In genomic region chr11:75558101-75558500, GRCm38 (mm10) we compare ENCODE assay signal across 15 mouse cellular contexts. TPM values are rescaled to one million over a fixed set of nuclear protein-coding genes. Genes with fewer than 3 reads are reported as not detected.
A peak's percentile ranks its signal among the peaks of the same experiment; 100 is the strongest.
DNase-seq lines count a peak whose midpoint lies in the region; ATAC-seq and TF ChIP-seq lines count a peak whose summit lies in the region.
"Had no signal": no experiment of that assay in that cellular context is flagged by ENCODE, and none has a peak within 500 bp of the region (broad histone marks: within the 10 kb centered on the region; RNA-seq: fewer than 3 reads in every experiment).

No protein-coding gene starts in this region.

- no peaks in the 10 kb centered on the region for H3K9me3 ChIP-seq in E14TG2a.4 (ENCODE audit: low read length)
- H3K9me3 ChIP-seq: neural tube, embryonic 13.5 days had no signal

- no peak overlapping the region for H3K27ac ChIP-seq in layer of hippocampus, adult 2 months
- H3K27ac ChIP-seq: limb, embryonic 12.5 days; neural tube, embryonic 13.5 days had no signal

- TF ChIP-seq CTCF in layer of hippocampus, adult 2 months (conservative IDR thresholded peaks at IDR 0.05): peak; percentile 61
- peak; percentile 97 for TF ChIP-seq CTCF in E14TG2a.4 (conservative IDR thresholded peaks at IDR 0.05; ENCODE audit: low read length)

- DNase-seq in layer of hippocampus, adult 2 months (ENCODE audit: low spot score in 2 of 2): no peak
- no peak for DNase-seq in layer of hippocampus, postnatal 10 days (ENCODE audit: low spot score in 2 of 2)
- DNase-seq in B cell, adult 2 months: peak; percentile 69 to 73
- DNase-seq in frontal cortex, postnatal 36 days (ENCODE audit: low spot score in 2 of 2): no peak
- DNase-seq: adrenal gland, postnatal 25 days; gastrocnemius, postnatal 25 days; kidney, postnatal 25 days; right cerebral cortex, postnatal 25 days had no signal

- peaks cover 28% of the 10 kb centered on the region for H3K36me3 ChIP-seq in E14TG2a.4 (ENCODE audit: insufficient read depth, low read length)
- H3K36me3 ChIP-seq: limb, embryonic 12.5 days had no signal

- no peaks in the 10 kb centered on the region for H3K27me3 ChIP-seq in E14TG2a.4 (ENCODE audit: insufficient read depth, low read length)
- H3K27me3 ChIP-seq: limb, embryonic 12.5 days; megakaryocyte, embryonic 14.5 days; neural tube, embryonic 13.5 days had no signal

- H3K4me1 ChIP-seq in E14TG2a.4 (replicated peaks; ENCODE audit: low read depth, low read length): peaks cover 43% of the 10 kb centered on the region

- peak; percentile 52; the same call in 1 of the 2 replicates for ATAC-seq in megakaryocyte, adult 5-6 weeks (ENCODE audit: poor library complexity, severe bottlenecking)
- no peak for ATAC-seq in frontal cortex, adult (ENCODE audit: low TSS enrichment)

- no peak overlapping the region for H3K4me3 ChIP-seq in layer of hippocampus, adult 2 months
- no peak overlapping the region for H3K4me3 ChIP-seq in E14TG2a.4 (replicated peaks; ENCODE audit: low read length)
- H3K4me3 ChIP-seq: limb, embryonic 12.5 days; neural tube, embryonic 13.5 days had no signal

RNA-seq across cellular contexts. Expression of gene Slc43a2, which starts 26.6 kb away (rescaled TPM):
- 10 to 100 TPM; 43.0 to 53.4 TPM for total RNA-seq in layer of hippocampus, adult 2 months (2021)
- total RNA-seq in layer of hippocampus, postnatal 10 days (2021): 10 to 100 TPM; 38.3 to 47.5 TPM
- 30.6 and 32.3 TPM in 2 replicates for total RNA-seq in megakaryocyte, adult 5-6 weeks (2015)
- 32.2 and 33.5 TPM in 2 replicates for total RNA-seq in megakaryocyte, adult 5-6 weeks (2017)

RNA-seq across cellular contexts. Expression of gene Pitpna, which starts 29.8 kb away (rescaled TPM):
- 100 to 1,000 TPM; 269 to 283 TPM for total RNA-seq in layer of hippocampus, adult 2 months (2021)
- total RNA-seq in layer of hippocampus, postnatal 10 days (2021): 100 to 1,000 TPM; 310 to 313 TPM
- total RNA-seq in megakaryocyte, adult 5-6 weeks (2015): 387 and 430 TPM in 2 replicates
- total RNA-seq in megakaryocyte, adult 5-6 weeks (2017): 178 and 226 TPM in 2 replicates

RNA-seq across cellular contexts. Expression of gene Scarf1, which starts 44.8 kb away (rescaled TPM):
- total RNA-seq in layer of hippocampus, adult 2 months (2021): 1 to 10 TPM; 1.3 TPM
- total RNA-seq in layer of hippocampus, postnatal 10 days (2021): 1 to 10 TPM; 3.5 to 3.6 TPM
- total RNA-seq in megakaryocyte, adult 5-6 weeks (2015): 0.41 and 1.1 TPM in 2 replicates
- 0.66 and 0.85 TPM in 2 replicates for total RNA-seq in megakaryocyte, adult 5-6 weeks (2017)

RNA-seq across cellular contexts. Expression of gene Rilp, which starts 48.2 kb away (rescaled TPM):
- total RNA-seq in layer of hippocampus, adult 2 months (2021): 1 to 10 TPM; 1.6 to 1.7 TPM
- 1 to 10 TPM; 3.6 to 4.0 TPM for total RNA-seq in layer of hippocampus, postnatal 10 days (2021)
- total RNA-seq in megakaryocyte, adult 5-6 weeks (2015): 0.98 and 1.2 TPM in 2 replicates
- total RNA-seq in megakaryocyte, adult 5-6 weeks (2017): 0.55 and 1.8 TPM in 2 replicates
- total RNA-seq: hematopoietic stem cell, adult 5-6 weeks had no signal

Comparison
In these comparisons a context has a peak if more than half of its experiments do, and no peak if none do; other contexts are left out.
1. DNase-seq: peak in B cell, adult 2 months (2 of 2); none in layer of hippocampus, adult 2 months (0 of 2), layer of hippocampus, postnatal 10 days (0 of 2) and frontal cortex, postnatal 36 days (0 of 2).